Mouse (Mus musculus) liver, adult 2 months (tissue): ENCODE data around the gene Ttll13. TPM values are rescaled to one million over a fixed set of nuclear protein-coding genes. Genes with fewer than 3 reads are reported as not detected.

ENCODE experiments used
- DNase-seq: peaks from one replicate; pipeline ENCODE4 v3.0.0-alpha.2; 2011; ENCODE audit warnings: low read depth, low spot score; ENCODE audit errors: extremely low read depth
- H3K27ac ChIP-seq: fragments of 200-500 bp; replicated peaks from 2 replicates; pipeline ENCODE4 v1.5.1; 2012; ENCODE audit warnings: low read depth, mild to moderate bottlenecking, control low read depth, inconsistent platforms, low read length; ENCODE audit not compliant: insufficient read depth
- H3K27me3 ChIP-seq: fragments of 200-500 bp; 2 replicates; pipeline ENCODE4 v1.6.1; 2012; ENCODE audit warnings: mild to moderate bottlenecking, moderate library complexity, low read length, inconsistent platforms; ENCODE audit not compliant: control insufficient read depth, insufficient read depth
- H3K36me3 ChIP-seq: fragments of 200-500 bp; 2 replicates; pipeline ENCODE4 v1.6.1; 2012; ENCODE audit warnings: low read length, inconsistent platforms; ENCODE audit not compliant: control insufficient read depth, insufficient read depth
- H3K4me1 ChIP-seq: fragments of 200-500 bp; 2 replicates; pipeline ENCODE4 v1.6.1; 2011; ENCODE audit warnings: low read length; ENCODE audit not compliant: control insufficient read depth, insufficient read depth
- H3K4me3 ChIP-seq: fragments of 200-500 bp; 2 replicates; pipeline ENCODE4 v1.5.1; 2011; ENCODE audit warnings: low read depth, mild to moderate bottlenecking, control low read depth, low read length, moderate library complexity; ENCODE audit not compliant: insufficient read depth
- H3K79me2 ChIP-seq: fragments of 200-500 bp; 2 replicates; pipeline ENCODE4 v1.6.1; 2012; ENCODE audit warnings: inconsistent platforms, mild to moderate bottlenecking, low read length, moderate library complexity; ENCODE audit not compliant: control insufficient read depth, insufficient read depth
- H3K9ac ChIP-seq: fragments of 200-500 bp; 2 replicates; pipeline ENCODE4 v1.6.1; 2012; ENCODE audit warnings: low read depth, mild to moderate bottlenecking, control low read depth, inconsistent platforms, low read length
- CTCF ChIP-seq: fragments of 200-500 bp; IDR thresholded peaks from 2 replicates; pipeline ENCODE4 v1.5.1; 2011; ENCODE audit warnings: low read depth, low read length, control low read depth
- POLR2A ChIP-seq: fragments of 200-500 bp; IDR thresholded peaks from 2 replicates; pipeline ENCODE4 v1.6.1; 2011; ENCODE audit warnings: low read length, control low read depth; ENCODE audit not compliant: insufficient read depth; ENCODE audit errors: extremely low read depth
- WGBS: fragments of 180-500 bp; shearing (Covaris S2); methylation state at CpG from one replicate; pipeline ENCODE4 v1.1.7; 2018; 5-methylcytosine and 5-hydroxymethylcytosine counted together
- polyA plus RNA-seq: library from polyadenylated mRNA; depleted of rRNA; stranded (reverse); fragments of >200 nt; gene quantifications from 2 replicates; pipeline ENCODE4 v1.2.3, GENCODE M21; 2012; rRNA removed
- total RNA-seq: library from RNA; depleted of rRNA; stranded (reverse); fragments of >200 nt; gene quantifications from 2 replicates; pipeline ENCODE4 v1.2.3, GENCODE M21; 2014; rRNA removed

Gene Ttll13
- total RNA-seq, result 0.40 and 0.46 TPM in 2 replicates
- 0.57 and 0.95 TPM in 2 replicates for polyA plus RNA-seq

DNA sequence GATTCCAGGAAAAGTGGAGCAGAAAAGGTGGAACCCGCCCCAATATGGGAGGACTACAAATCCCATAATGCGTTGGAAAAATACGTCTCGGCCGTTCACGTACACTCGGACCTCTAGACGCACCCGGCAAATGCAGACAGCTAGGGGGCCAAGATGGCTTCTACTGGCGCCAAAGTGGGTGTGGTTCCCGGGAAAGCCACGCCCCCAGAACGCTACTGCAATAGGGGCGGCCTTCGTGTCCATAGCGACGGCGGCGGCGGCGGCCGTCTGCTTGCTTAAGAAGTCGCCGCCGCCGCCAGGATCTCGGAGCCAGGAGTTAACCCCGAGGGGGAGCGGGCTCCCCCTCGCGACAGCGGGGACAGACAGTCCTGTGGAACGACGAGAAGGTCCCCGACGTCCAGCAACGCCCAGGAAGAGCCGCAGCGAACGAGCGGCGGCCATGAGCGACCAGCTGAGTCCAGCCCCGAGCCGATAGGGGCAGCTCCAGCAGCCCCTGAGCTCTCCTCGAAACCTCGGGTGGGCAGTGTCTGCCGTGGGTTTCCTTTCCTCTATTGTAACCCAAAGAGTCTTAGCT, at the start of gene Ttll13:
TSS of gene Ttll13 (plus strand) at position 229 of the 574 bp plus-strand sequence.
- Histone ChIP-seq H3K36me3 (no peaks in the 10 kb centered on the region), H3K4me3 (peak within 1 kb of the TSS; percentile 71), H3K79me2 (no peaks in the 10 kb centered on the region), H3K4me1 (peaks cover 12% of the 10 kb centered on the region), H3K27me3 (no peaks in the 10 kb centered on the region), H3K9ac (peak within 1 kb of the TSS; percentile 72), H3K27ac (peak within 1 kb of the TSS; percentile 75)
- DNase-seq, result peak; percentile 90
- under 1% methylated on average over 48 of the region's 48 CpGs for WGBS
- TF ChIP-seq POLR2A (0 out of 2 replicates have a peak, but pooled peaks have one; percentile 34), CTCF (peak; percentile 49)

DNA sequence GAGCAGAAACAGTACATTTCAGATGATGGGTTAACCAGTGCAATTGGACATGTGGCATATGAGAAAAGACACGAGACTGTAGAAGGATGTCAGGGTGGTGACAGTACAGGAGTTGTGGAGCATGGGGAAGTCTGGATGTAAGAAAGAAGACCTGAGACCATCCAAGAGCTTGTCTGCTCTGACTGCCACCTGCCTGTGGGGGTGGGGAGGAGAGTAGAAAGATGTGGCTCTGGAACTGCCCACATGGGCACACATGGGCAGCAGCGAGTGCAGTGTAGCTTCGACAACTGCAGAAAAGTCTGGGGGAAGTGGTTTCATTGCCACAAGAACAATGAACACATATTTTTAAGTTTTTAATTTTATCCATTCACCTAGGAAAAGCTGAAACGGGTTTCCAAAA, 48.8 kb upstream of the Ttll13 start:
- H3K79me2 ChIP-seq, result peaks cover 11% of the 10 kb centered on the region
- H3K27me3 ChIP-seq, result no peaks in the 10 kb centered on the region
- H3K27ac ChIP-seq, result no peak overlapping the region
- H3K36me3 ChIP-seq, result no peaks in the 10 kb centered on the region
- H3K4me3 ChIP-seq, result no peak overlapping the region
- H3K9ac ChIP-seq, result no peak overlapping the region
- no peak for DNase-seq
- peaks cover 26% of the 10 kb centered on the region for H3K4me1 ChIP-seq
- WGBS, result 71% methylated on average over 4 of the region's 4 CpGs
- TF ChIP-seq CTCF (no peak), POLR2A (no peak)

DNA sequence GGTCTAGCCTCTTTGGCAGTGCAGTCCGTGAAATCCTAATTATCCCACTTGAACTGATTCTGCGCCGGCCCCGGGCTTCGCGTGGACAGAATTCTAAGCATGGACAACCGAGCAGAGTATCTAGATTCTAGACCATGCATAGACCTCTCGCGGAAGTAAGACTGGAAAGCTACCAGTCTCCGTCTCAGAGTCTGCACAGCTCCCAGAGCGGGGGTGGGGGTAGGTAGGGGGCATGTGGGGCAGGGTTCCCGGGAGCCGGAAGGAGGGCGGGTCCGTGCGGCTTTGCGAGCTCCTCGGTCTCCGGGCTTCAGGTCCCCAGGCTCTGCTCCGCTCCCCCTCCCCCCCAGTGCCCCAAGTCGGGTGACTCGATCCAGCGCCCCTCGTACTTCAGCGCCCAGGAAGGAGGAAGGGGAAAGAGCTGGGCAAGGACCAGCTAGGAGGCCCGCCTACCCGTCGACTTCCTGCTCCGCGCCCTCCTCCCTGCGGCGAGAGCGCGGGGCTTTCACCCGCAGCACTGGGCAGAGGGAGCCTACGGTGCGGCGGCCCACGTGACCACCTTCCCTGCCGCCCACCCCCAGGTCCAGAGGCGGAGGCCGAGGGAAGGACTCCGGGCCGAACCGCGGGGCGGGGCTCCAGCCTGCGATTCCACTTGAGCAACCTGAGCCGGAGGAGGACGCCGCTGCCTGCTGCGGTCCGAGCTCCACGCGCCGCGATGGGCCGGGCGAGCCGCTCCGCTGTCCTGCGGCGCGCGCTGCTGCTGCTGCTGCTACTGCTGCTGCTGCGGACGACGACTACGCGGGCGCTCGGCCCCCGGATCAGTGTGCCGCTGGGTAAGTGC, 48.0 kb upstream of the Ttll13 start:
- Histone ChIP-seq H3K4me3 (peak overlapping the region; percentile 73), H3K36me3 (no peaks in the 10 kb centered on the region), H3K27ac (0 out of 2 replicates have a peak overlapping the region, but pooled peaks have one; percentile 3), H3K4me1 (peaks cover 28% of the 10 kb centered on the region), H3K79me2 (peaks cover 13% of the 10 kb centered on the region), H3K9ac (peak overlapping the region; percentile 81), H3K27me3 (no peaks in the 10 kb centered on the region)
- no peak for TF ChIP-seq CTCF
- no peak for TF ChIP-seq POLR2A
- 5% methylated on average over 69 of the region's 74 CpGs for WGBS
- peak; percentile 42 for DNase-seq

DNA sequence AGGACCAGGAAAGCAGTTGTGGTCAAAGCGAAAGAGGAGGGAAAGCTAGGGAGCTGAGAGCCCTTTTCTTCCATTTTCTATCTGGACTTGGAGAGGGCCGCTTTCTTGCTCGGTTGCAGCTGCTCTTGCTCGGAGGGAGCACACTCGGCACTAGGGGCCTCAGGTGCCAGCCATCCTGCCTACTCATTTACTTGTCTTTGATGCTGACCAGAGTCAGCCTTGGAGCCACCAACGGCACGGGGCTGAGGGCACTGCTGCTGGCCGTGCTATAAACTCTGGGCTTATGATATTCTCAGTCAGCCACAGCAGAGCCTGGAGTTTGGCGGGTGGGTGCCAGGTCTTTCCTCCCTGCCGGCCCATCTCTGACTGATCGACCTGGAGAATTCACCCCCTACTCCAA, 47.3 kb upstream of the Ttll13 start:
- peak overlapping the region; percentile 81 for H3K9ac ChIP-seq
- no peaks in the 10 kb centered on the region for H3K27me3 ChIP-seq
- H3K27ac ChIP-seq, result 0 out of 2 replicates have a peak overlapping the region, but pooled peaks have one; percentile 3
- TF ChIP-seq CTCF (no peak), POLR2A (no peak)
- WGBS, result 5% methylated on average over 11 of the region's 11 CpGs
- no peak for DNase-seq
- H3K4me1 ChIP-seq, result peaks cover 28% of the 10 kb centered on the region
- H3K36me3 ChIP-seq, result no peaks in the 10 kb centered on the region
- peak overlapping the region; percentile 73 for H3K4me3 ChIP-seq
- peaks cover 13% of the 10 kb centered on the region for H3K79me2 ChIP-seq

DNA sequence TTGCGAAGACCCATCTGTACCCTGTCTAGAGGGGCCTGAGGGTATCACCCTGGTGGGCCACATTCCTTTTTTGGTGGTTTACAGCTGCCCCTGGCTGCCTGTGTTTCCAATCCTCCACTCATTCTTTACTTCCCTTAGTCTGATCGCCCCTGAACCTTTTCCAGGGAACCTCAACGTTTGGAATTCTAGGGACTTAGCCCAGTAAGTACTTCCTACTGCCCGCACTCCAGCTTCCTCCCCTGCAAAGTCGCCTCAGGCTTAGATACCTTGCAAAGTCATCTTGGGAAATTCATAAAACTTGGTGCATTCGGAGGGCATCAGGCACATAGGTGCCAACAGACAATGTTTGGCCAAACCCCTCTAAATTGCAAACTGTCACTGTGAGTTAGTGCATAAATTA, 46.9 kb upstream of the Ttll13 start:
- no peak for TF ChIP-seq CTCF
- no peak for TF ChIP-seq POLR2A
- peak overlapping the region; percentile 81; the same call in 1 of the 2 replicates for H3K9ac ChIP-seq
- peaks cover 11% of the 10 kb centered on the region; the same call in 1 of the 2 replicates for H3K79me2 ChIP-seq
- DNase-seq, result no peak
- no peaks in the 10 kb centered on the region for H3K36me3 ChIP-seq
- H3K4me1 ChIP-seq, result peaks cover 26% of the 10 kb centered on the region
- H3K27me3 ChIP-seq, result no peaks in the 10 kb centered on the region
- H3K4me3 ChIP-seq, result peak overlapping the region; percentile 73; the same call in 1 of the 2 replicates
- 44% methylated on average over 6 of the region's 6 CpGs for WGBS
- H3K27ac ChIP-seq, result no peak overlapping the region
